Mouse (Mus musculus): ENCODE results near the gene Tdpoz3. TPM values are rescaled to one million over a fixed set of nuclear protein-coding genes. Genes with fewer than 3 reads are reported as not detected.
"Not testable (repeated sequence)": the region's sequence is repeated elsewhere in the genome, so short reads cannot be mapped to it uniquely, and the experiment has no call there.

The Tdpoz3 gene
- not detected for polyA plus RNA-seq (2012; fragmentation: generic; extraction: Trizol)

DNA sequence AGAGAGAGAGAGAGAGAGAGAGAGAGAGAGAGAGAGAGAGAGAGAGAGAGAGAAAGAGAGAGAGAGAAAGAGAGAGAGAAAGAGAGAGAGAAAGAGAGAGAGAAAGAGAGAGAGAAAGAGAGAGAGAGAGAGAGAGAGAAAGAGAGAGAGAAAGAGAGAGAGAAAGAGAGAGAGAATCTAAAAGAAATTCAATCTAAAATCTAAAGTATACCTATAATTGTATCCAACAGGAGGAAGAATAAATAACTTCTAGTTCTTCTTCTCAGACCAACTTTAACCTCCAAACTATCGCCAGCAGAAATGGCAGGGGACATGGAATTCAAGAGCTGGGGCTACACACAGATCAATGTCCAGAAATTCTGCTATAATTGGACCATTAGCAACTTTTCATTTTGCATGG is at the start of gene Tdpoz3:
TSS of gene Tdpoz3 (plus strand) at position 301 of the 400 bp plus-strand sequence.
- H3K4me3 ChIP-seq; H3ac ChIP-seq (ENCODE audit: control insufficient read depth, insufficient read length); H3K79me2 ChIP-seq (ENCODE audit: control insufficient read depth, insufficient read depth); H3K27me3 ChIP-seq (ENCODE audit: control insufficient read depth, insufficient read depth, insufficient read length); H3K4me2 ChIP-seq (ENCODE audit: low read depth); H3K36me3 ChIP-seq (ENCODE audit: control insufficient read depth, insufficient read depth): not testable (repeated sequence)

GRCm38 (mm10) chr3:93796098-93796497 is 29.7 kb upstream of the Tdpoz3 start, which contains the start of gene Tdpoz4:
TSS of gene Tdpoz4 (plus strand) at chr3:93796398.
- not testable (repeated sequence) for H3K4me3 ChIP-seq; H3K27me3 ChIP-seq (ENCODE audit: control insufficient read depth, insufficient read depth, insufficient read length); H3K4me2 ChIP-seq (ENCODE audit: low read depth); H3ac ChIP-seq (ENCODE audit: control insufficient read depth, insufficient read length); H3K79me2 ChIP-seq (ENCODE audit: control insufficient read depth, insufficient read depth); H3K36me3 ChIP-seq (ENCODE audit: control insufficient read depth, insufficient read depth)

GRCm38 (mm10) chr3:93813341-93813740 is 12.5 kb upstream of the Tdpoz3 start:
- H3ac ChIP-seq (ENCODE audit: control insufficient read depth, insufficient read length); H3K79me2 ChIP-seq (ENCODE audit: control insufficient read depth, insufficient read depth); H3K27me3 ChIP-seq (ENCODE audit: control insufficient read depth, insufficient read depth, insufficient read length); H3K36me3 ChIP-seq (ENCODE audit: control insufficient read depth, insufficient read depth); H3K4me3 ChIP-seq; H3K4me2 ChIP-seq (ENCODE audit: low read depth): not testable (repeated sequence)

GRCm38 (mm10) chr3:93858957-93859356 is 33.1 kb downstream of the Tdpoz3 start:
- not testable (repeated sequence) for H3K79me2 ChIP-seq (ENCODE audit: control insufficient read depth, insufficient read depth); H3K4me2 ChIP-seq (ENCODE audit: low read depth); H3K4me3 ChIP-seq; H3K27me3 ChIP-seq (ENCODE audit: control insufficient read depth, insufficient read depth, insufficient read length); H3K36me3 ChIP-seq (ENCODE audit: control insufficient read depth, insufficient read depth); H3ac ChIP-seq (ENCODE audit: control insufficient read depth, insufficient read length)
- TF ChIP-seq MYOG (IDR thresholded peaks at IDR 0.05; ENCODE audit: control insufficient read depth in 1 of 3, insufficient read depth in 1 of 3, insufficient read length in 2 of 3, low read depth in 2 of 3), result peak in 1 of 3 experiments; percentile 6

- H3ac ChIP-seq (ENCODE audit: control insufficient read depth, insufficient read length); H3K4me2 ChIP-seq (ENCODE audit: low read depth); H3K36me3 ChIP-seq (ENCODE audit: control insufficient read depth, insufficient read depth); H3K79me2 ChIP-seq (ENCODE audit: control insufficient read depth, insufficient read depth); H3K27me3 ChIP-seq (ENCODE audit: control insufficient read depth, insufficient read depth, insufficient read length); H3K4me3 ChIP-seq: not testable (repeated sequence)
Observed at GRCm38 (mm10) chr3:93870635-93871034, 44.8 kb downstream of the Tdpoz3 start.

Other genes with a start within 250 kb of the Tdpoz3 start
- not detected for gene Tdpoz2, start 173.3 kb upstream of the Tdpoz3 start, polyA plus RNA-seq (2012; fragmentation: generic; extraction: Trizol)
- not detected for gene Tdpoz1, start 149.7 kb upstream of the Tdpoz3 start, polyA plus RNA-seq (2012; fragmentation: generic; extraction: Trizol)
- gene Gm37596, start 132.9 kb upstream of the Tdpoz3 start, polyA plus RNA-seq (2012; fragmentation: generic; extraction: Trizol), result not detected
- gene Gm5773, start 53.0 kb upstream of the Tdpoz3 start, polyA plus RNA-seq (2012; fragmentation: generic; extraction: Trizol), result not detected
- not detected for gene Tdpoz4, start 29.6 kb upstream of the Tdpoz3 start, polyA plus RNA-seq (2012; fragmentation: generic; extraction: Trizol)
- gene Gm9117, start 117.5 kb downstream of the Tdpoz3 start, polyA plus RNA-seq (2012; fragmentation: generic; extraction: Trizol), result not detected
- not detected for gene Tdpoz5, start 135.3 kb downstream of the Tdpoz3 start, polyA plus RNA-seq (2012; fragmentation: generic; extraction: Trizol)
- gene Gm9125, start 228.9 kb downstream of the Tdpoz3 start, polyA plus RNA-seq (2012; fragmentation: generic; extraction: Trizol), result not detected
- not detected for gene Gm10697, start 246.6 kb downstream of the Tdpoz3 start, polyA plus RNA-seq (2012; fragmentation: generic; extraction: Trizol)